Mouse (Mus musculus) limb, embryonic 13.5 days (tissue): ENCODE results near the gene Tmem102. TPM values are rescaled to one million over a fixed set of nuclear protein-coding genes. Genes with fewer than 3 reads are reported as not detected.

ENCODE experiments used
- ATAC-seq: fragments of 200-750 bp; cut with Nextera tagmentation; 2 replicates; pipeline ENCODE4 v1.8.0; 2017; ENCODE audit warnings: low read depth, moderate number of reproducible peaks, moderate TSS enrichment; ENCODE audit not compliant: low FRiP score
- H3K27ac ChIP-seq: fragments of 300-500 bp; sonication (generic); 2 replicates; pipeline ENCODE4 v1.5.1; 2015; ENCODE audit warnings: inconsistent platforms, mild to moderate bottlenecking, moderate library complexity
- H3K27me3 ChIP-seq: fragments of 300-500 bp; sonication (generic); 2 replicates; pipeline ENCODE4 v1.6.1; 2015; ENCODE audit warnings: mild to moderate bottlenecking, inconsistent platforms
- H3K36me3 ChIP-seq: fragments of 300-500 bp; sonication (generic); 2 replicates; pipeline ENCODE4 v1.6.1; 2015; ENCODE audit warnings: inconsistent platforms, mild to moderate bottlenecking, moderate library complexity
- H3K4me1 ChIP-seq: fragments of 300-500 bp; sonication (generic); 2 replicates; pipeline ENCODE4 v1.6.1; 2015; ENCODE audit warnings: inconsistent platforms
- H3K4me2 ChIP-seq: fragments of 300-500 bp; sonication (generic); replicated peaks from 2 replicates; pipeline ENCODE4 v1.6.1; 2015; ENCODE audit warnings: inconsistent platforms, mild to moderate bottlenecking, moderate library complexity
- H3K4me3 ChIP-seq: fragments of 300-500 bp; sonication (generic); 2 replicates; pipeline ENCODE4 v1.5.1; 2015; ENCODE audit warnings: moderate library complexity, mild to moderate bottlenecking, inconsistent platforms
- H3K9ac ChIP-seq: fragments of 300-500 bp; sonication (generic); 2 replicates; pipeline ENCODE4 v1.6.1; 2015; ENCODE audit warnings: mild to moderate bottlenecking, inconsistent platforms
- H3K9me3 ChIP-seq: fragments of 300-500 bp; sonication (generic); 2 replicates; pipeline ENCODE4 v1.6.1; 2016; ENCODE audit warnings: inconsistent platforms
- WGBS: fragments of 180-500 bp; shearing (Covaris S2); methylation state at CpG from one replicate; pipeline ENCODE4 v1.1.7; 2015; 5-methylcytosine and 5-hydroxymethylcytosine counted together
- polyA plus RNA-seq: library from polyadenylated mRNA; unstranded; fragments of >200 nt; fragmentation: Nextera tagmentation; extraction: Ambion mirVana; gene quantifications from 2 replicates; pipeline ENCODE4 v1.2.1, GENCODE M21; 2015

Tmem102 gene
- polyA plus RNA-seq, 1 experiment from 2014 or later: 2.6 TPM

DNA sequence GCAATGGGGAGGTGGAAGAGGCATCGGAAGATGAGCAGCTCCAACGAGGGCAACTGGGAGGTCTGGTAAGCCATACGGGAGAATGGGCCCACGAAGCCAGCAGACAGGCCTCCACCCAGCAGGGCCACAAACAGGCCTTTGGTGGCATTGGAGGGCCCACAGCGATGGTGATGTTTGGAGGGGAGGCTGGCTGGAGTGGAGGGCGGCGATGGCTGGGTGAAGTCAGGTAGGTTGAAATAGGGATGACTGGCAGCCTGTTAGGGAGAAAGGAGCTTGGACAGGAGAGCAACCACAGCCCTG is 44.6 kb downstream of the Tmem102 start:
- ATAC-seq: no peak
- no peak overlapping the region for H3K4me3 ChIP-seq

DNA sequence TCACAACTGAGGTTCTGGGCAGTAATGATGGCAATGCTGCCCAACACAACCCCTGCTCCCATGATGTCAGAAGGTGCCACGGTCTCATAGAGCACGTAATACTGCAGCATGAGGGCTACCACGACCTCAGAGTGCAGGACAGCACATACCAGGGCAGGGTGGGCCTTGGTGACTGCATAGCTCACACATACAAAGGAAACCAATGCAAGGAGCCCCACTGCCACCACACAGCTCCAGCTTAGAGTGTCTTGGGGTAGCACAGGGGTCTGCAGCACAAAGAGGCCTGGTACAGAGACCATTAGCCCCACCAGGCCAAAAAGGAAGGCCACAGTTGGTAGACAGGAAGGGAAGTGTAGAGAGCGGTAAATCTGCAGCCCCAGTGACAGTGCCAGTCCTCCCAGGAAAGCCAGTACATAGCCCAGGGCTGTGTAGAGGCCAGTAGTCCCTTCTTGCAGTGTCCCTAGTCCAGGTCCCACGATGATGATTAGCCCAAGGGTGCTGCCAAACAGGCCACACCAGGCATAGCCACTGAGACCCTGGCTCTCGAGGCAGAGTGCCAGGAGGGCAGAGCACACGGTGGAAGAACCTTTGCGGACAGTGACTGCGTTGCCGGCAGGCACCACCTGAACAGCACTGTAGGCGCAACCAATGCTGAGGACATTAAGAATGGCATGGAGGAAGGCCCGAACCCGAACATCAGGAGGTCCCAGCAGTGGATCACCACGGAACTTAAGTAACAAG is 45.1 kb downstream of the Tmem102 start:
- ATAC-seq: no peak
- Histone ChIP-seq H3K9ac (peak overlapping the region; percentile 70), H3K27me3 (no peaks in the 10 kb centered on the region), H3K4me1 (peaks cover 42% of the 10 kb centered on the region), H3K4me2 (peak overlapping the region; percentile 91), H3K9me3 (no peaks in the 10 kb centered on the region), H3K27ac (peak overlapping the region; percentile 98), H3K36me3 (no peaks in the 10 kb centered on the region), H3K4me3 (peak overlapping the region; percentile 65)
- WGBS: 79% methylated on average over 14 of the region's 14 CpGs

More for the DNA sequence above, 44.6 kb downstream of the Tmem102 start:
- Histone ChIP-seq H3K36me3 (no peaks in the 10 kb centered on the region), H3K4me1 (peaks cover 39% of the 10 kb centered on the region), H3K9ac (no peak overlapping the region), H3K27ac (no peak overlapping the region; the same call in 1 of the 2 replicates), H3K4me2 (no peak overlapping the region), H3K9me3 (no peaks in the 10 kb centered on the region), H3K27me3 (no peaks in the 10 kb centered on the region)
- 89% methylated on average over 7 of the region's 7 CpGs for WGBS

DNA sequence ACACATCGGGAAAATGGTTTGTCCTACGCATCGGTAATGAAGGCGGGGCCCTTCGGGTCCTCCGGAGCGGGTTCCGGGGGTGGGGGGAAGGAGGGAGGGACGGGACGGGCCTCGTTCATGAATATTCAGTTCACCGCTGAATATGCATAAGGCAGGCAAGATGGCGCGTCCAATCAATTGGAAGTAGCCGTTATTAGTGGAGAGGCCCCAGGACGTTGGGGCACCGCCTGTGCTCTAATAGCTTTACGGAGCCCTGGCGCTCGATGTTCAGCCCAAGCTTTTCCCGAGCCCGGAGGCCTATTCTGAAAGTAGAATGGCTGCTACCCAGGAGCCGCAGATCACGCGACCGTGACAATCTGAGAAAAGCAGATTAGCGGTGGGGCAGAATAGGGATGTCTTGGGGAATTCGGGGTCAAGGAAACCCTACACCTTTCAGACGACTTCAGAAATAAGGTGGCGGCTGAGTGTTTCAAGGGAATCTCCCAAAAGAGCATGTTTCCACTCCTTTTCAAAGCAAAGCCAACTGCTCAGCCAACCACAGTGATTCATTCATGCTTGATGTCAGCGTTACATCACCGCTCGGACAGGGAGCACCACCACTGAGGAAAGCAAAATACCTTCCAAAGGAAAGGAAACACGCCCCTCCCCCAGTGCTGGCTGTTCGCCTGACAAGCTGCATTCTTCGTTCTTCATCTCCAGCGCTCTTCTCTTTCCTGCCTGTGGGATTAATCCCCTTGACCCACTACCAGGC is 46.3 kb downstream of the Tmem102 start:
- H3K9me3 ChIP-seq: no peaks in the 10 kb centered on the region
- peak overlapping the region; percentile 91 for H3K4me2 ChIP-seq
- H3K36me3 ChIP-seq: no peaks in the 10 kb centered on the region
- WGBS: under 1% methylated on average over 37 of the region's 37 CpGs
- H3K4me3 ChIP-seq: peak overlapping the region; percentile 65
- peak overlapping the region; percentile 70 for H3K9ac ChIP-seq
- peak; percentile 90 for ATAC-seq
- peaks cover 47% of the 10 kb centered on the region for H3K4me1 ChIP-seq
- H3K27me3 ChIP-seq: no peaks in the 10 kb centered on the region
- peak overlapping the region; percentile 98 for H3K27ac ChIP-seq

DNA sequence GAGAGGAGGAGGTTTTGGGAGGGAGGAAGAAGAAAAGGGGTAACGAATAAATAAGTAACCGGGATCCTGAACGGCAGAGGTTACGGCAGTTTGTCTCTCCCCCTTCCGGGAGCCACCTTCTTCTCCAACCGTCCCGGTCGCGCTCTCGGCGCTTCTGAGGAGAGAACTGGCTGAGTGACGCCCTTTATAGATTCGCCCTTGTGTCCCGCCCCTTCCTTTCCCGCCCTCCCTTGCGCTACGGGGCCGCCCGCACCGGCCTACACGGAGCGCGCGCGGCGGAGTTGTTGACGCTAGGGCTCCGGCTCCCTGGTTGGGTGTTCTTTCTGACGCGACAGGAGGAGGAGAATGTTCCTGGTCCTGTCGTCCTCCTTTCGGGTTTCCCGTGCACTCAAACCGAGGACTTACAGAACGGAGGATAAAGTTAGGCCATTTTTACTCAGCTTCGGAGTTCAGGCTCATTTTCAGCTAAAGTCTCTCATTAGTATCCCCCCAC is 46.9 kb downstream of the Tmem102 start, which contains the start of gene Polr2a:
Gene Polr2a (minus strand): TSS at position 160 of the 493 bp plus-strand sequence.
- H3K9me3 ChIP-seq: no peaks in the 10 kb centered on the region
- peak within 1 kb of the TSS; percentile 91 for H3K4me2 ChIP-seq
- peaks cover 52% of the 10 kb centered on the region for H3K4me1 ChIP-seq
- H3K4me3 ChIP-seq: peak within 1 kb of the TSS; percentile 65
- peak within 1 kb of the TSS; percentile 79 for H3K9ac ChIP-seq
- WGBS: under 1% methylated on average over 28 of the region's 36 CpGs
- ATAC-seq: peak; percentile 96
- H3K27me3 ChIP-seq: no peaks in the 10 kb centered on the region
- no peaks in the 10 kb centered on the region for H3K36me3 ChIP-seq
- H3K27ac ChIP-seq: peak within 1 kb of the TSS; percentile 98

DNA sequence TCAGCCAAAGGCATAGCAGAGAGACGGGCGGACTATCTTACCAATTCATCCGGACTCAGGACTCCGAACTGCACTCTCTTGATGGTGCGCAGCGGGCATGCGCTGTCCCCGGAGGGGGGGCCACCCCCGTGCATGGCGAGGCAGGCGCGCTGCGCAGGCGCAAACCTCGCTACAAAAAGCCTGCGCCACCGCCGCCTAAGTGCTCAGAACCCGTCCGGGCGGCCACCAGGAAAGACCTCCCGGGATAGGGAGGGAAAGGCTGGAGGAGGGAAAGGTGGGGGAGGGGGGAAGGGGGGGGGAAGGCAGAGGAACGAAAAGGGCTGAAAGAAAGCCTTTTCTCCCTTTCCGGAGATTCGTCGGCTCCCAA is 47.4 kb downstream of the Tmem102 start:
- WGBS: under 1% methylated on average over 26 of the region's 26 CpGs
- Histone ChIP-seq H3K27me3 (no peaks in the 10 kb centered on the region), H3K36me3 (no peaks in the 10 kb centered on the region), H3K4me2 (peak overlapping the region; percentile 91), H3K27ac (peak overlapping the region; percentile 98), H3K4me3 (peak overlapping the region; percentile 65), H3K9me3 (no peaks in the 10 kb centered on the region), H3K9ac (peak overlapping the region; percentile 79), H3K4me1 (peaks cover 55% of the 10 kb centered on the region)
- ATAC-seq: peak; percentile 85

DNA sequence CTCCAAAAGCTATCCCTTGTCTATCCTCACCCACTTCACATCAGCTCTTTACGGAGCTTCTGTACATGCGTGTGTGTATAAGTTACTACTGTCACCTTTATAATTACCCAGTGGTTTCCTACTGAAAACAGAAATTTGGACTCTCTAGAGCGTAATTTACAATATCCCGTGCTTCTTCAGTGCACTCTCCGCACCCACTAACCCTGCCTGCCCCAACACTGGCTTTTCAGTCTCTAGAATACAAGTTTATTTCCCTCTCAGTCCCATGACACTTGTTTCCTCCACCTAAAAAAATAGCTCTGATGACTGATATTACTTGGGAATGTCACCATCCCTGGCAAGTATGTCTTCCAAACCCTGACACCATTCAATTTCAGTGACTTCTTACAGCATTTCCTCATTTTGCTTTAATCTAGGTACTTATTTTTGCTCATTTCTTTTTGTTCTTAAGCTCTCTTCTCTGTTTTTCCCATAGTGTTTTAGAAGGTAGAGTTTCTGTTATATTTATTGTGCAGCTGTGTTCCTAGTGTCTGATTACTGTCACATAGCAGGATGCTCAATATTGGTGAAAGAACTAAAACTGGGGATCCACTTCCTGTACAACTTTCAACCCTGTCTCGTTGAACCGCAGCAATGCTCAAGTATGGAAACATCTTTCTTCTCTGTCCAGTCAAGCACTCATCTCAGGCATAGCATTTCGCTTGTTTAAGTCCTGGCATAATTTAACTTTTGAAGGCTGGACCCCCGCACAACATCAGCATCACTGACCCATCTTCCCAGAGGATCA is 47.9 kb downstream of the Tmem102 start:
- no peak for ATAC-seq
- Histone ChIP-seq H3K36me3 (no peaks in the 10 kb centered on the region), H3K27ac (peak overlapping the region; percentile 98), H3K4me2 (peak overlapping the region; percentile 91), H3K4me3 (peak overlapping the region; percentile 65), H3K27me3 (no peaks in the 10 kb centered on the region), H3K9me3 (no peaks in the 10 kb centered on the region), H3K9ac (peak overlapping the region; percentile 79), H3K4me1 (peaks cover 60% of the 10 kb centered on the region)
- WGBS: 42% methylated on average over 9 of the region's 9 CpGs

DNA sequence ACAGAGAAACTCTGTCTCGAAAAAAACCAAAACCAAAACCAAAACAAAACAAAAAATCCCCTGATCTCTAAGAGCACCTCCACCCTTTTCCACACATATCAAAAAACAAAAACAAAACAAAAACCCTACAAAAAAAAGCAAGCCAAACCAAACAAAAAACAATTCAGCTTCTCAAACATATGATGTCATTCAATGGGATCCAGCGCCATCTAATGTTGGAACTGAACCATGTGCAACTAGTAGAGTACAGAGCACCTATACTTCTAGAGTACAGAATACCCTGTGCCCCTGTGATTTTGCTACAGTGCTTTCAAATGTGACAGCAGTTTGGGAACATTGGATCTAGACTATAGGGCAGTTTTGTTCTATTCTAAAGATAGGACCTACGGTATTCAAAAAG is 50.7 kb downstream of the Tmem102 start:
- no peak for ATAC-seq
- Histone ChIP-seq H3K4me1 (peaks cover 53% of the 10 kb centered on the region), H3K9me3 (no peaks in the 10 kb centered on the region), H3K27ac (no peak overlapping the region), H3K36me3 (no peaks in the 10 kb centered on the region), H3K9ac (no peak overlapping the region), H3K27me3 (no peaks in the 10 kb centered on the region), H3K4me3 (no peak overlapping the region), H3K4me2 (peak overlapping the region; percentile 91)
- WGBS: 60% methylated on average over 3 of the region's 3 CpGs

DNA sequence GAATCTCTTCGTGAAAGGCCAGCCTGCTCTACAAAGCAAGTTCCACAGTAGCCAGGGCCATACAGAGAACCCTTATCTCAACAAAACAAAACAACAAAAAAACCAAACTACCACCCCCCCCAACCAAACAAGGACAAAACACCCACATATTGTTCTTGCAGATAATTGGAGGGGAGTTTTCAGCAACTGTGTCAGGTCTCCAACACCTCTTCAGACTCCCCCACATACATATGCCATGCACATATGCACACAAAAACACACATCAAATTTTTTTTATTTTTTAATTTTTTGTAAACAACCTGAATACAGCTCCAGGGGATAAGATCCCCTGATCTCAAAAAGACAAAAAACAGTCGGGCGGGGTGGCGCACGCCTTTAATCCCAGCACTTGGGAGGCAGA is 51.2 kb downstream of the Tmem102 start:
- Histone ChIP-seq H3K27me3 (no peaks in the 10 kb centered on the region), H3K9ac (no peak overlapping the region), H3K9me3 (no peaks in the 10 kb centered on the region), H3K36me3 (0 out of 2 replicates have a peak, but pooled peaks cover under 1% of the 10 kb centered on the region), H3K27ac (no peak overlapping the region), H3K4me3 (no peak overlapping the region), H3K4me1 (peaks cover 50% of the 10 kb centered on the region), H3K4me2 (peak overlapping the region; percentile 91; the same call in 1 of the 2 replicates)
- ATAC-seq: no peak
- 88% methylated on average over 5 of the region's 5 CpGs for WGBS

Other genes starting within 250 kb of the Tmem102 start
- 45.8 and 47.6 TPM in 2 replicates for gene Efnb3, start 245.4 kb downstream of the Tmem102 start, polyA plus RNA-seq
- gene Wrap53, start 225.4 kb downstream of the Tmem102 start, polyA plus RNA-seq: 28.3 and 31.0 TPM in 2 replicates
- gene Trp53, start 225.3 kb downstream of the Tmem102 start, polyA plus RNA-seq: 158 and 161 TPM in 2 replicates
- 5.7 and 6.0 TPM in 2 replicates for gene Atp1b2, start 199.7 kb downstream of the Tmem102 start, polyA plus RNA-seq
- 0.22 TPM in 1 of 2 replicates, not detected in the other for gene Shbg, start 187.7 kb downstream of the Tmem102 start, polyA plus RNA-seq
- gene Sat2, start 183.6 kb downstream of the Tmem102 start, polyA plus RNA-seq: 24.1 and 28.0 TPM in 2 replicates
- 37.3 and 38.0 TPM in 2 replicates for gene Fxr2, start 172.6 kb downstream of the Tmem102 start, polyA plus RNA-seq
- gene Sox15, start 150.3 kb downstream of the Tmem102 start, polyA plus RNA-seq: 0.57 and 0.69 TPM in 2 replicates
- 59.3 and 66.8 TPM in 2 replicates for gene Mpdu1, start 143.0 kb downstream of the Tmem102 start, polyA plus RNA-seq
- 12.0 and 14.8 TPM in 2 replicates for gene Cd68, start 139.5 kb downstream of the Tmem102 start, polyA plus RNA-seq
- gene Eif4a1, start 133.2 kb downstream of the Tmem102 start, polyA plus RNA-seq: 560 and 570 TPM in 2 replicates
- 123 and 125 TPM in 2 replicates for gene Senp3, start 123.5 kb downstream of the Tmem102 start, polyA plus RNA-seq
- gene Tnfsf13, start 119.8 kb downstream of the Tmem102 start, polyA plus RNA-seq: 0.33 TPM in 1 of 2 replicates, not detected in the other
- gene Tnfsf12, start 109.8 kb downstream of the Tmem102 start, polyA plus RNA-seq: 5.9 and 8.0 TPM in 2 replicates
- 3.7 and 4.4 TPM in 2 replicates for gene Tnfsfm13, start 109.5 kb downstream of the Tmem102 start, polyA plus RNA-seq
- gene Polr2a, start 47.0 kb downstream of the Tmem102 start, polyA plus RNA-seq: 27.2 and 28.5 TPM in 2 replicates
- not detected in 2 replicates for gene Slc35g3, start 43.7 kb downstream of the Tmem102 start, polyA plus RNA-seq
- 3.2 and 3.4 TPM in 2 replicates for gene Zbtb4, start 39.7 kb downstream of the Tmem102 start, polyA plus RNA-seq
- gene Chrnb1, start 9.7 kb downstream of the Tmem102 start, polyA plus RNA-seq: 23.6 and 27.7 TPM in 2 replicates
- 2.8 and 2.9 TPM in 2 replicates for gene Fgf11, start 3.8 kb downstream of the Tmem102 start, polyA plus RNA-seq
- gene Gm39566, start 9.7 kb upstream of the Tmem102 start, polyA plus RNA-seq: not detected in 2 replicates
- gene Spem2, start 12.8 kb upstream of the Tmem102 start, polyA plus RNA-seq: not detected in 2 replicates
- gene Spem1, start 16.6 kb upstream of the Tmem102 start, polyA plus RNA-seq: 0.18 and 0.24 TPM in 2 replicates
- 11.5 and 11.8 TPM in 2 replicates for gene Nlgn2, start 32.2 kb upstream of the Tmem102 start, polyA plus RNA-seq
- gene Tmem256, start 32.9 kb upstream of the Tmem102 start, polyA plus RNA-seq: 368 and 376 TPM in 2 replicates
- gene Plscr3, start 40.8 kb upstream of the Tmem102 start, polyA plus RNA-seq: 135 and 140 TPM in 2 replicates
- 1.9 and 2.0 TPM in 2 replicates for gene Tnk1, start 53.1 kb upstream of the Tmem102 start, polyA plus RNA-seq
- 0.51 TPM in 1 of 2 replicates, not detected in the other for gene Tmem95, start 72.4 kb upstream of the Tmem102 start, polyA plus RNA-seq
- 4.3 and 4.4 TPM in 2 replicates for gene Kctd11, start 75.8 kb upstream of the Tmem102 start, polyA plus RNA-seq
- gene Acap1, start 89.9 kb upstream of the Tmem102 start, polyA plus RNA-seq: 1.1 and 1.5 TPM in 2 replicates
- gene 2810408A11Rik, start 95.4 kb upstream of the Tmem102 start, polyA plus RNA-seq: 16.1 and 19.4 TPM in 2 replicates
- 10.2 and 12.9 TPM in 2 replicates for gene Neurl4, start 95.4 kb upstream of the Tmem102 start, polyA plus RNA-seq
- gene Gps2, start 108.3 kb upstream of the Tmem102 start, polyA plus RNA-seq: 90.0 and 90.1 TPM in 2 replicates
- gene Eif5a, start 116.3 kb upstream of the Tmem102 start, polyA plus RNA-seq: 1,543 and 1,562 TPM in 2 replicates
- gene Ybx2, start 130.2 kb upstream of the Tmem102 start, polyA plus RNA-seq: 9.3 and 9.7 TPM in 2 replicates
- 29.2 and 29.6 TPM in 2 replicates for gene Slc2a4, start 142.6 kb upstream of the Tmem102 start, polyA plus RNA-seq
- gene Cldn7, start 159.2 kb upstream of the Tmem102 start, polyA plus RNA-seq: 13.4 and 14.4 TPM in 2 replicates
- 30.8 and 31.2 TPM in 2 replicates for gene Ctdnep1, start 175.5 kb upstream of the Tmem102 start, polyA plus RNA-seq
- gene Elp5, start 176.9 kb upstream of the Tmem102 start, polyA plus RNA-seq: 126 and 134 TPM in 2 replicates
- 499 and 506 TPM in 2 replicates for gene Gabarap, start 185.5 kb upstream of the Tmem102 start, polyA plus RNA-seq
- 95.9 and 101 TPM in 2 replicates for gene Phf23, start 190.2 kb upstream of the Tmem102 start, polyA plus RNA-seq
- gene Dvl2, start 195.0 kb upstream of the Tmem102 start, polyA plus RNA-seq: 54.3 and 59.8 TPM in 2 replicates
- 76.0 and 81.1 TPM in 2 replicates for gene Acadvl, start 209.8 kb upstream of the Tmem102 start, polyA plus RNA-seq
- gene Dlg4, start 211.3 kb upstream of the Tmem102 start, polyA plus RNA-seq: 14.2 and 14.8 TPM in 2 replicates
- gene Asgr1, start 248.5 kb upstream of the Tmem102 start, polyA plus RNA-seq: 1.4 and 2.4 TPM in 2 replicates